ENCODE assay signal across 12 mouse cellular contexts in genomic region chr6:122391126-122391525, GRCm38 (mm10). TPM values are rescaled to one million over a fixed set of nuclear protein-coding genes. Genes with fewer than 3 reads are reported as not detected.
A peak's percentile ranks its signal among the peaks of the same experiment; 100 is the strongest.
DNase-seq lines count a peak whose midpoint lies in the region; ATAC-seq and TF ChIP-seq lines count a peak whose summit lies in the region.
"Had no signal": no experiment of that assay in that cellular context is flagged by ENCODE, and none has a peak within 500 bp of the region (broad histone marks: within the 10 kb centered on the region; RNA-seq: fewer than 3 reads in every experiment).

No protein-coding gene starts in this region.

- H3K27me3 ChIP-seq in heart, embryonic 10.5 days (ENCODE audit: insufficient read depth, poor library complexity, severe bottlenecking): peaks cover 6% of the 10 kb centered on the region; the same call in 1 of the 2 replicates
- no peaks in the 10 kb centered on the region; the same call in 1 of the 2 replicates for H3K27me3 ChIP-seq in midbrain, embryonic 11.5 days (ENCODE audit: control insufficient read depth, insufficient read depth, low read length)
- no peaks in the 10 kb centered on the region for H3K27me3 ChIP-seq in midbrain, postnatal 0 days (ENCODE audit: insufficient read depth, low read length)
- no peaks in the 10 kb centered on the region for H3K27me3 ChIP-seq in liver, embryonic 16.5 days (ENCODE audit: control insufficient read depth, insufficient read depth, low read depth, low read length)
- H3K27me3 ChIP-seq: limb, embryonic 15.5 days had no signal

- H3K4me1 ChIP-seq in heart, embryonic 10.5 days: peaks cover 38% of the 10 kb centered on the region
- H3K4me1 ChIP-seq in midbrain, embryonic 11.5 days (ENCODE audit: control insufficient read depth, insufficient read depth, low read length): no peaks in the 10 kb centered on the region
- no peaks in the 10 kb centered on the region for H3K4me1 ChIP-seq in midbrain, postnatal 0 days (ENCODE audit: insufficient read depth, low read length)
- H3K4me1 ChIP-seq in liver, embryonic 16.5 days (ENCODE audit: control insufficient read depth, low read depth, low read length): peaks cover 32% of the 10 kb centered on the region

- no peak for DNase-seq in heart, embryonic 10.5 days (ENCODE audit: low spot score)
- no peak for DNase-seq in heart, postnatal 10 days
- DNase-seq in midbrain, embryonic 11.5 days (ENCODE audit: low spot score, missing footprints): peak; percentile 2
- no peak for DNase-seq in midbrain, postnatal 0 days (ENCODE audit: low spot score)
- DNase-seq in c-Kit-positive CD71-positive TER-119-positive erythroid progenitor cells, embryonic 14.5 days (ENCODE audit: low spot score): peak; percentile 40
- DNase-seq in adrenal gland, adult 2 months: no peak
- no peak for DNase-seq in MN1 (ENCODE audit: low spot score)
- DNase-seq: B cell, adult 2 months; cerebellum, adult 2 months had no signal

- H3K27ac ChIP-seq in heart, embryonic 10.5 days: peak overlapping the region; percentile 79
- H3K27ac ChIP-seq in midbrain, embryonic 11.5 days (ENCODE audit: low read depth, low read length): no peak overlapping the region
- no peak overlapping the region for H3K27ac ChIP-seq in midbrain, postnatal 0 days (ENCODE audit: low read depth, low read length)
- peak overlapping the region; percentile 95 for H3K27ac ChIP-seq in liver, embryonic 16.5 days (ENCODE audit: low read length)
- H3K27ac ChIP-seq: limb, embryonic 15.5 days; macrophage had no signal

- ATAC-seq in midbrain, embryonic 11.5 days (ENCODE audit: low FRiP score): no peak; the same call in 1 of the 2 replicates
- ATAC-seq in midbrain, postnatal 0 days (ENCODE audit: low FRiP score): no peak
- no peak for ATAC-seq in liver, embryonic 16.5 days (ENCODE audit: low read depth)

- no peaks in the 10 kb centered on the region for H3K36me3 ChIP-seq in heart, embryonic 10.5 days
- H3K36me3 ChIP-seq in midbrain, embryonic 11.5 days (ENCODE audit: control insufficient read depth, insufficient read depth, low read length): no peaks in the 10 kb centered on the region
- H3K36me3 ChIP-seq in midbrain, postnatal 0 days (ENCODE audit: insufficient read depth, low read length): no peaks in the 10 kb centered on the region
- 0 out of 2 replicates have a peak, but pooled peaks cover 3% of the 10 kb centered on the region for H3K36me3 ChIP-seq in liver, embryonic 16.5 days (ENCODE audit: control insufficient read depth, insufficient read depth)
- H3K36me3 ChIP-seq: limb, embryonic 15.5 days had no signal

- WGBS in heart, embryonic 10.5 days: 63% methylated on average over 10 of the region's 10 CpGs
- WGBS in midbrain, embryonic 11.5 days: 87% methylated on average over 10 of the region's 10 CpGs
- WGBS in midbrain, postnatal 0 days: 86% methylated on average over 10 of the region's 10 CpGs
- WGBS in liver, embryonic 16.5 days (ENCODE audit: insufficient replicate concordance): 41% methylated on average over 10 of the region's 10 CpGs

- H3K4me2 ChIP-seq in midbrain, embryonic 11.5 days: no peak overlapping the region
- no peak overlapping the region for H3K4me2 ChIP-seq in midbrain, postnatal 0 days (ENCODE audit: low read depth, low read length, poor library complexity, severe bottlenecking)
- peak overlapping the region; percentile 78 for H3K4me2 ChIP-seq in liver, embryonic 16.5 days (ENCODE audit: low read depth, low read length)

- no peak for TF ChIP-seq CTCF in midbrain, postnatal 0 days (IDR thresholded peaks at IDR 0.05)

- H3K4me3 ChIP-seq in heart, embryonic 10.5 days: peak overlapping the region; percentile 33
- H3K4me3 ChIP-seq in midbrain, embryonic 11.5 days (ENCODE audit: low read depth, low read length): no peak overlapping the region
- no peak overlapping the region for H3K4me3 ChIP-seq in midbrain, postnatal 0 days (ENCODE audit: low read depth, low read length)
- peak overlapping the region; percentile 69 for H3K4me3 ChIP-seq in liver, embryonic 16.5 days (ENCODE audit: low read depth, low read length)

- no peak overlapping the region for H3K9ac ChIP-seq in midbrain, embryonic 11.5 days (ENCODE audit: low read length)
- H3K9ac ChIP-seq in midbrain, postnatal 0 days (replicated peaks; ENCODE audit: low read length, poor library complexity, severe bottlenecking): no peak overlapping the region
- H3K9ac ChIP-seq in liver, embryonic 16.5 days (ENCODE audit: low read depth, low read length): peak overlapping the region; percentile 75
- H3K9ac ChIP-seq: limb, embryonic 15.5 days had no signal

- intact Hi-C loops in heart, postnatal 10 days (cut with DNase I): loop anchor here (5.0 kb wide), 2 partner anchors 54 to 834 kb away; no protein-coding TSS in a partner anchor

- H3K9me3 ChIP-seq in heart, embryonic 10.5 days: no peaks in the 10 kb centered on the region
- no peaks in the 10 kb centered on the region for H3K9me3 ChIP-seq in midbrain, embryonic 11.5 days (ENCODE audit: control insufficient read depth, low read length)
- H3K9me3 ChIP-seq in midbrain, postnatal 0 days (ENCODE audit: low read length): no peaks in the 10 kb centered on the region
- peaks cover 5% of the 10 kb centered on the region; the same call in 1 of the 2 replicates for H3K9me3 ChIP-seq in liver, embryonic 16.5 days (replicated peaks; ENCODE audit: control insufficient read depth, low read length)
- H3K9me3 ChIP-seq: limb, embryonic 15.5 days had no signal

RNA-seq across cellular contexts. Expression of gene Phc1, which starts 50.8 kb away (rescaled TPM):
- 15.9 and 21.8 TPM in 2 replicates for polyA plus RNA-seq in heart, embryonic 10.5 days (2016; fragmentation: Nextera tagmentation; extraction: Ambion mirVana)
- 10 to 100 TPM; 22.1 to 24.3 TPM for total RNA-seq in heart, postnatal 10 days (2021)
- 30.7 and 34.7 TPM in 2 replicates for polyA plus RNA-seq in midbrain, embryonic 11.5 days (2014; fragmentation: Nextera tagmentation; extraction: Ambion mirVana)
- 60.5 and 67.1 TPM in 2 replicates for total RNA-seq in midbrain, postnatal 0 days (2014; rRNA removed)
- 24.7 and 26.8 TPM in 2 replicates for polyA plus RNA-seq in midbrain, postnatal 0 days (2015; fragmentation: Nextera tagmentation; extraction: Ambion mirVana)
- 1.1 and 1.2 TPM in 2 replicates for polyA plus RNA-seq in liver, embryonic 16.5 days (2015; fragmentation: Nextera tagmentation; extraction: Ambion mirVana)
- total RNA-seq in adrenal gland, adult 2 months (2021): 10 to 100 TPM; 24.8 to 33.6 TPM
- 39.9 and 62.2 TPM in 2 replicates for polyA plus RNA-seq in adrenal gland, adult 2 months (2012; rRNA removed)

Comparison
In these comparisons a context has a peak if more than half of its experiments do, and no peak if none do; other contexts are left out.
1. DNase-seq: peak in midbrain, embryonic 11.5 days (single experiment) and c-Kit-positive CD71-positive TER-119-positive erythroid progenitor cells, embryonic 14.5 days (single experiment); none in heart, embryonic 10.5 days (single experiment), heart, postnatal 10 days (0 of 2), midbrain, postnatal 0 days (single experiment), adrenal gland, adult 2 months (single experiment) and MN1 (single experiment).
2. H3K27ac ChIP-seq: peak in heart, embryonic 10.5 days (single experiment) and liver, embryonic 16.5 days (single experiment); none in midbrain, embryonic 11.5 days (single experiment) and midbrain, postnatal 0 days (single experiment).
3. H3K4me3 ChIP-seq: peak in heart, embryonic 10.5 days (single experiment) and liver, embryonic 16.5 days (single experiment); none in midbrain, embryonic 11.5 days (single experiment) and midbrain, postnatal 0 days (single experiment).